Comparison of ENCODE assay signal across 9 mouse cellular contexts in the genomic region with DNA sequence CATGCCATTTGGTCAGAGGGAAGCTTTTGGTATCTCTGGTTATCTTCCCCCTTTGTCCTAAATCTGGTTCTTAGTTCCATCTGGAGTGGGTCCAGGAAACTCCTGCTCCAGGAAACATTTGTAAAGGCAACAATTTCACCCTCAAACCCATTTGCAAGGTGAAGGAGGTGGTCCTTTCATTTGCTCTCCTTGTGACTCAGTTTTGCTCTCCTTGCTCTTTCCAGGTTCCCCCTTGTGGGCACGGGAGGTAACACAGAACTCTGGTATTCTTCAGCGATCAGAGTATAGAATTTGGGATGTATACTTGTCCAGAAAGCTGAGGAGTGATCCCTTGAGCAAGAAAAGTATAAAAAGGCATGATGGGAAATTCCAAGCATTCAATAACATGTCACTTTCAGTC.
A peak's percentile ranks its signal among the peaks of the same experiment; 100 is the strongest.
DNase-seq lines count a peak whose midpoint lies in the region; ATAC-seq and TF ChIP-seq lines count a peak whose summit lies in the region.
"Had no signal": no experiment of that assay in that cellular context is flagged by ENCODE, and none has a peak within 500 bp of the region (broad histone marks: within the 10 kb centered on the region; RNA-seq: fewer than 3 reads in every experiment).

No protein-coding gene starts in this region.

- no peaks in the 10 kb centered on the region for H3K27me3 ChIP-seq in lung, embryonic 14.5 days (ENCODE audit: insufficient read depth, low read length)
- H3K27me3 ChIP-seq: liver, embryonic 13.5 days had no signal

- H3K9me3 ChIP-seq in lung, embryonic 14.5 days (ENCODE audit: low read depth, low read length): no peaks in the 10 kb centered on the region
- H3K9me3 ChIP-seq: liver, embryonic 13.5 days had no signal

- H3K4me2 ChIP-seq in lung, embryonic 14.5 days: no peak overlapping the region
- H3K4me2 ChIP-seq: liver, embryonic 13.5 days had no signal

- no peak overlapping the region for H3K9ac ChIP-seq in lung, embryonic 14.5 days
- H3K9ac ChIP-seq: liver, embryonic 13.5 days had no signal

- peak; percentile 62; the same call in 1 of the 2 replicates for ATAC-seq in frontal cortex, adult (ENCODE audit: low TSS enrichment)
- no peak for ATAC-seq in lung, embryonic 14.5 days (ENCODE audit: insufficient read depth)

- no peak for DNase-seq in frontal cortex, postnatal 10 days (ENCODE audit: low spot score in 2 of 2)
- DNase-seq in lung, embryonic 14.5 days: peak; percentile 46
- no peak for DNase-seq in lung, adult 18-20 months
- DNase-seq in ZHBTc4 (ENCODE audit: low read depth, low spot score): peak; percentile 48
- DNase-seq in induced T-regulatory cell, adult 2 months (ENCODE audit: low read depth): peak; percentile 27
- no peak for DNase-seq in layer of hippocampus, adult 9-10 months (ENCODE audit: low spot score)
- no peak for DNase-seq in gastrocnemius, postnatal 25 days
- DNase-seq: liver, embryonic 13.5 days had no signal

- peak; percentile 68 for TF ChIP-seq CTCF in lung, embryonic 14.5 days (IDR thresholded peaks at IDR 0.05; ENCODE audit: low read depth)

- 30% methylated on average over 2 of the region's 2 CpGs for WGBS in lung, embryonic 14.5 days

- H3K36me3 ChIP-seq in lung, embryonic 14.5 days (ENCODE audit: insufficient read depth): no peaks in the 10 kb centered on the region
- H3K36me3 ChIP-seq: liver, embryonic 13.5 days had no signal

- no peak overlapping the region for H3K4me3 ChIP-seq in lung, embryonic 14.5 days (ENCODE audit: low read depth, low read length)
- H3K4me3 ChIP-seq: liver, embryonic 13.5 days had no signal

- no peaks in the 10 kb centered on the region for H3K4me1 ChIP-seq in lung, embryonic 14.5 days (ENCODE audit: insufficient read depth)
- H3K4me1 ChIP-seq: liver, embryonic 13.5 days had no signal

- no peak overlapping the region for H3K27ac ChIP-seq in lung, embryonic 14.5 days (ENCODE audit: low read depth)
- H3K27ac ChIP-seq: liver, embryonic 13.5 days had no signal

Comparison
In these comparisons a context has a peak if more than half of its experiments do, and no peak if none do; other contexts are left out.
1. DNase-seq: peak in lung, embryonic 14.5 days (single experiment), ZHBTc4 (single experiment) and induced T-regulatory cell, adult 2 months (single experiment); none in frontal cortex, postnatal 10 days (0 of 2), lung, adult 18-20 months (0 of 2), layer of hippocampus, adult 9-10 months (single experiment) and gastrocnemius, postnatal 25 days (single experiment).